Mouse (Mus musculus) cerebellum, adult 2 months (tissue): Measurements from ENCODE around the gene Zfp846.

Experiments
- CTCF ChIP-seq: fragments of 200-500 bp; IDR thresholded peaks from 2 replicates; pipeline ENCODE4 v1.5.1; 2011; ENCODE audit warnings: low read depth, mild to moderate bottlenecking, control low read depth, low read length, moderate library complexity, borderline replicate concordance; ENCODE audit not compliant: insufficient read depth
- POLR2A ChIP-seq: fragments of 200-500 bp; IDR thresholded peaks from 2 replicates; pipeline ENCODE4 v1.6.1; 2011; ENCODE audit warnings: low read length, control low read depth, borderline replicate concordance; ENCODE audit not compliant: insufficient read depth

- TF ChIP-seq CTCF: no peak
- TF ChIP-seq POLR2A: no peak
Measured at GRCm38 (mm10) chr9:20543496-20543895, 37.6 kb upstream of the Zfp846 start.
